Mouse (Mus musculus) C2C12 (cell line): ENCODE data around the gene Crtac1.

Experiments used
- CTCF ChIP-seq: IDR thresholded peaks from one replicate; pipeline ENCODE4 v1.5.1; 2011; ENCODE audit not compliant: control insufficient read depth, insufficient read depth, insufficient read length
- FOSL1 ChIP-seq: IDR thresholded peaks from one replicate; pipeline ENCODE4 v1.8.0; 2011; ENCODE audit warnings: mild to moderate bottlenecking, low read length; ENCODE audit not compliant: poor library complexity, insufficient read depth, severe bottlenecking
- MAX ChIP-seq: IDR thresholded peaks from one replicate; pipeline ENCODE4 v1.6.1; 2011; ENCODE audit warnings: mild to moderate bottlenecking, control low read depth
- MYOD1 ChIP-seq: IDR thresholded peaks from one replicate; pipeline ENCODE4 v1.6.1; 2011; ENCODE audit warnings: low read depth; ENCODE audit not compliant: control insufficient read depth, insufficient read length
- MYOG ChIP-seq: IDR thresholded peaks from one replicate; pipeline ENCODE4 v1.6.1; 2011; ENCODE audit not compliant: control insufficient read depth, insufficient read length; ENCODE audit errors: extremely low read depth
- USF1 ChIP-seq: IDR thresholded peaks from one replicate; pipeline ENCODE4 v1.6.1; 2011; ENCODE audit warnings: low read depth, mild to moderate bottlenecking, control low read depth, moderate library complexity

DNA sequence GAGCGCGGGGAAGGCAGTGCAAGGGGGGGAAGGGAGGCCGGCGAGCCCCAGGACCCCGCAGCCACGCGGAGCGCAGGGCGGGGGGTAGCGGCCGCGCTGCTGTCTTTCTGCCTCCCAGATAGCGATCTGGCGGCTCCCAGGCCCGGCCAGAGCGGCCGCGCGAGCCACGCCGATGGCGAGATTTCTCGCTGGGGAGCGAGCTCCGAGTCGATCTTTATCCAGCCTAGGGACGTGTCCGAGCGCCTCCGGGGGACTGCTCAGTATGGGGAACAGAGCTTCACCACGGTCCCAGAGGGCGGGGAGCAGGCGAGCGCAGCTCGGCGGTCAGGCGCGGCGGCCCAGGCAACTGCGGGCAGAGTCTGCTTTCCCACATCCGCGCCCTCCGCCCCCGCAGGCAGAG is 608 bp upstream of the Crtac1 start:
- no peak for TF ChIP-seq USF1
- TF ChIP-seq MAX, result no peak
- no peak for TF ChIP-seq CTCF
- no peak for TF ChIP-seq MYOG
- no peak for TF ChIP-seq MYOD1
- no peak for TF ChIP-seq FOSL1
